Mouse (Mus musculus) hindbrain, embryonic 14.5 days (tissue): ENCODE results near the gene Arhgap15. TPM values are rescaled to one million over a fixed set of nuclear protein-coding genes. Genes with fewer than 3 reads are reported as not detected.

Experiments used
- ATAC-seq: fragments of 200-750 bp; cut with Nextera tagmentation; 2 replicates; pipeline ENCODE4 v1.8.0; 2017; ENCODE audit warnings: moderate number of reproducible peaks, mild to moderate bottlenecking, moderate TSS enrichment, moderate library complexity; ENCODE audit not compliant: low FRiP score
- DNase-seq: peaks from one replicate; pipeline ENCODE4 v3.0.0-alpha.2; 2015; ENCODE audit warnings: low spot score
- H3K27ac ChIP-seq: fragments of 300-500 bp; sonication (generic); 2 replicates; pipeline ENCODE4 v1.5.1; 2014; ENCODE audit warnings: mild to moderate bottlenecking, moderate library complexity
- H3K27me3 ChIP-seq: fragments of 300-500 bp; sonication (generic); 2 replicates; pipeline ENCODE4 v1.6.1; 2014; ENCODE audit warnings: mild to moderate bottlenecking, low read length, mixed read lengths; ENCODE audit not compliant: control insufficient read depth, insufficient read depth
- H3K36me3 ChIP-seq: fragments of 300-500 bp; sonication (generic); replicated peaks from 2 replicates; pipeline ENCODE4 v1.6.1; 2014; ENCODE audit not compliant: control insufficient read depth, insufficient read depth
- H3K4me1 ChIP-seq: fragments of 300-500 bp; sonication (generic); replicated peaks from 2 replicates; pipeline ENCODE4 v1.6.1; 2014; ENCODE audit warnings: antibody characterized with exemption, low read length, mixed read lengths; ENCODE audit not compliant: control insufficient read depth, insufficient read depth
- H3K4me2 ChIP-seq: fragments of 300-500 bp; sonication (generic); replicated peaks from 2 replicates; pipeline ENCODE4 v1.6.1; 2014; ENCODE audit warnings: mild to moderate bottlenecking, moderate library complexity
- H3K4me3 ChIP-seq: fragments of 300-500 bp; sonication (generic); replicated peaks from 2 replicates; pipeline ENCODE4 v1.5.1; 2014; ENCODE audit warnings: mild to moderate bottlenecking, low read length
- H3K9ac ChIP-seq: fragments of 300-500 bp; sonication (generic); 2 replicates; pipeline ENCODE4 v1.6.1; 2014
- H3K9me3 ChIP-seq: fragments of 300-500 bp; sonication (generic); 2 replicates; pipeline ENCODE4 v1.6.1; 2016; ENCODE audit warnings: low read length; ENCODE audit not compliant: control insufficient read depth
- WGBS: fragments of 180-500 bp; shearing (Covaris S2); extraction: QIAGEN DNeasy Blood & Tissue Kit; methylation state at CpG from one replicate; pipeline ENCODE4 v1.1.7; 2014; 5-methylcytosine and 5-hydroxymethylcytosine counted together
- polyA plus RNA-seq: library from polyadenylated mRNA; unstranded; fragments of >200 nt; fragmentation: Nextera tagmentation; extraction: Ambion mirVana; gene quantifications from 2 replicates; pipeline ENCODE4 v1.2.1, GENCODE M21; 2014

Gene Arhgap15
- polyA plus RNA-seq, 1 experiment from 2014 or later = 3.1 TPM

- Histone ChIP-seq H3K27ac (no peak overlapping the region), H3K4me3 (no peak overlapping the region), H3K36me3 (no peaks in the 10 kb centered on the region), H3K9me3 (no peaks in the 10 kb centered on the region), H3K27me3 (no peaks in the 10 kb centered on the region), H3K4me1 (no peaks in the 10 kb centered on the region), H3K9ac (no peak overlapping the region), H3K4me2 (no peak overlapping the region)
- no peak for ATAC-seq
- WGBS = 86% methylated on average over 2 of the region's 2 CpGs
- no peak for DNase-seq
Measured at GRCm38 (mm10) chr2:44068906-44069305, 320.3 kb downstream of the Arhgap15 start.

- Histone ChIP-seq H3K9ac (no peak overlapping the region), H3K4me2 (no peak overlapping the region), H3K36me3 (no peaks in the 10 kb centered on the region), H3K27me3 (no peaks in the 10 kb centered on the region), H3K27ac (no peak overlapping the region), H3K9me3 (no peaks in the 10 kb centered on the region), H3K4me3 (no peak overlapping the region), H3K4me1 (no peaks in the 10 kb centered on the region)
- no peak for ATAC-seq
- DNase-seq = no peak
Measured at GRCm38 (mm10) chr2:44076570-44076969, 327.9 kb downstream of the Arhgap15 start.

GRCm38 (mm10) chr2:44080530-44080929 lies 331.9 kb downstream of the Arhgap15 start:
- Histone ChIP-seq H3K4me1 (no peaks in the 10 kb centered on the region), H3K4me3 (no peak overlapping the region), H3K9ac (no peak overlapping the region), H3K27me3 (no peaks in the 10 kb centered on the region), H3K4me2 (no peak overlapping the region), H3K36me3 (no peaks in the 10 kb centered on the region), H3K27ac (no peak overlapping the region), H3K9me3 (no peaks in the 10 kb centered on the region)
- WGBS = 86% methylated on average over 6 of the region's 6 CpGs
- no peak for DNase-seq
- ATAC-seq = no peak

GRCm38 (mm10) chr2:44081241-44081640 lies 332.6 kb downstream of the Arhgap15 start:
- no peak for ATAC-seq
- no peaks in the 10 kb centered on the region for H3K4me1 ChIP-seq
- WGBS = 74% methylated on average over 4 of the region's 4 CpGs
- no peak for DNase-seq
- no peaks in the 10 kb centered on the region for H3K27me3 ChIP-seq
- H3K4me2 ChIP-seq = no peak overlapping the region
- no peaks in the 10 kb centered on the region for H3K9me3 ChIP-seq
- no peak overlapping the region for H3K4me3 ChIP-seq
- no peak overlapping the region for H3K27ac ChIP-seq
- H3K9ac ChIP-seq = no peak overlapping the region
- H3K36me3 ChIP-seq = no peaks in the 10 kb centered on the region

GRCm38 (mm10) chr2:44084471-44084870 lies 335.8 kb downstream of the Arhgap15 start:
- 61% methylated on average over 2 of the region's 2 CpGs for WGBS
- H3K4me1 ChIP-seq = no peaks in the 10 kb centered on the region
- no peak overlapping the region for H3K9ac ChIP-seq

GRCm38 (mm10) chr2:44086403-44087056 lies 337.9 kb downstream of the Arhgap15 start:
- H3K4me1 ChIP-seq = no peaks in the 10 kb centered on the region
- WGBS = 26% methylated on average over 5 of the region's 5 CpGs
- no peak overlapping the region for H3K9ac ChIP-seq
- DNase-seq (no peak), ATAC-seq (no peak)
- no peak overlapping the region for H3K27ac ChIP-seq
- no peaks in the 10 kb centered on the region for H3K36me3 ChIP-seq
- no peak overlapping the region for H3K4me3 ChIP-seq
- H3K27me3 ChIP-seq = no peaks in the 10 kb centered on the region
- no peaks in the 10 kb centered on the region for H3K9me3 ChIP-seq
- no peak overlapping the region for H3K4me2 ChIP-seq

More at GRCm38 (mm10) chr2:44084471-44084870, 335.8 kb downstream of the Arhgap15 start:
- no peak overlapping the region for H3K27ac ChIP-seq
- ATAC-seq = no peak
- H3K4me3 ChIP-seq = no peak overlapping the region
- no peaks in the 10 kb centered on the region for H3K27me3 ChIP-seq
- DNase-seq = no peak
- no peaks in the 10 kb centered on the region for H3K36me3 ChIP-seq
- H3K9me3 ChIP-seq = no peaks in the 10 kb centered on the region
- no peak overlapping the region for H3K4me2 ChIP-seq

GRCm38 (mm10) chr2:44098552-44098951 lies 349.9 kb downstream of the Arhgap15 start:
- no peaks in the 10 kb centered on the region for H3K27me3 ChIP-seq
- no peaks in the 10 kb centered on the region for H3K36me3 ChIP-seq
- ATAC-seq (no peak), DNase-seq (no peak)
- no peak overlapping the region for H3K9ac ChIP-seq
- H3K9me3 ChIP-seq = peaks cover 9% of the 10 kb centered on the region
- no peaks in the 10 kb centered on the region for H3K4me1 ChIP-seq
- no peak overlapping the region for H3K4me3 ChIP-seq
- H3K4me2 ChIP-seq = no peak overlapping the region
- 91% methylated on average over 4 of the region's 4 CpGs for WGBS
- no peak overlapping the region for H3K27ac ChIP-seq

GRCm38 (mm10) chr2:44102351-44102750 lies 353.7 kb downstream of the Arhgap15 start:
- Histone ChIP-seq H3K27me3 (no peaks in the 10 kb centered on the region), H3K36me3 (no peaks in the 10 kb centered on the region), H3K4me1 (peaks cover 9% of the 10 kb centered on the region; the same call in 1 of the 2 replicates), H3K4me3 (no peak overlapping the region), H3K4me2 (no peak overlapping the region), H3K27ac (no peak overlapping the region), H3K9me3 (peaks cover 4% of the 10 kb centered on the region), H3K9ac (no peak overlapping the region)
- DNase-seq (no peak), ATAC-seq (no peak)
- WGBS = 73% methylated on average over 6 of the region's 6 CpGs

- ATAC-seq (no peak), DNase-seq (no peak)
- WGBS = 85% methylated on average over 8 of the region's 8 CpGs
- Histone ChIP-seq H3K9ac (no peak overlapping the region), H3K4me1 (peaks cover 9% of the 10 kb centered on the region; the same call in 1 of the 2 replicates), H3K4me2 (no peak overlapping the region), H3K27me3 (no peaks in the 10 kb centered on the region), H3K4me3 (no peak overlapping the region), H3K27ac (no peak overlapping the region), H3K36me3 (no peaks in the 10 kb centered on the region), H3K9me3 (no peaks in the 10 kb centered on the region)
Measured at GRCm38 (mm10) chr2:44103321-44103720, 354.7 kb downstream of the Arhgap15 start.

- no peak overlapping the region for H3K4me3 ChIP-seq
- H3K4me1 ChIP-seq = peaks cover 9% of the 10 kb centered on the region; the same call in 1 of the 2 replicates
- no peak overlapping the region for H3K27ac ChIP-seq
- ATAC-seq = no peak
- DNase-seq = no peak
- no peaks in the 10 kb centered on the region for H3K9me3 ChIP-seq
- no peaks in the 10 kb centered on the region for H3K27me3 ChIP-seq
- no peak overlapping the region for H3K9ac ChIP-seq
- WGBS = 84% methylated on average over 5 of the region's 5 CpGs
- H3K4me2 ChIP-seq = no peak overlapping the region
- no peaks in the 10 kb centered on the region for H3K36me3 ChIP-seq
Measured at GRCm38 (mm10) chr2:44103742-44104141, 355.1 kb downstream of the Arhgap15 start.
